Mouse (Mus musculus) neural tube, embryonic 14.5 days (tissue): Measurements from ENCODE around the gene Asic5. TPM values are rescaled to one million over a fixed set of nuclear protein-coding genes. Genes with fewer than 3 reads are reported as not detected.

Experiments used
- ATAC-seq: fragments of 200-750 bp; cut with Nextera tagmentation; 2 replicates; pipeline ENCODE4 v1.8.0; 2017; ENCODE audit warnings: low read depth, mild to moderate bottlenecking, moderate TSS enrichment, moderate library complexity
- H3K27ac ChIP-seq: fragments of 300-500 bp; sonication (generic); 2 replicates; pipeline ENCODE4 v1.5.1; 2014; ENCODE audit warnings: low read depth, mild to moderate bottlenecking, control low read depth, low read length, moderate library complexity, mixed read lengths
- H3K27me3 ChIP-seq: fragments of 300-500 bp; sonication (generic); 2 replicates; pipeline ENCODE4 v1.6.1; 2014; ENCODE audit warnings: low read length; ENCODE audit not compliant: control insufficient read depth, insufficient read depth
- H3K36me3 ChIP-seq: fragments of 300-500 bp; sonication (generic); 2 replicates; pipeline ENCODE4 v1.6.1; 2014; ENCODE audit warnings: low read length, mixed read lengths; ENCODE audit not compliant: control insufficient read depth, insufficient read depth
- H3K4me1 ChIP-seq: fragments of 300-500 bp; sonication (generic); 2 replicates; pipeline ENCODE4 v1.6.1; 2014; ENCODE audit warnings: low read length; ENCODE audit not compliant: control insufficient read depth, insufficient read depth
- H3K4me2 ChIP-seq: fragments of 300-500 bp; sonication (generic); 2 replicates; pipeline ENCODE4 v1.6.1; 2014; ENCODE audit warnings: mild to moderate bottlenecking, low read depth, low read length, control low read depth
- H3K4me3 ChIP-seq: fragments of 300-500 bp; sonication (generic); 2 replicates; pipeline ENCODE4 v1.5.1; 2014; ENCODE audit warnings: low read depth, low read length, control low read depth, mixed read lengths
- H3K9ac ChIP-seq: fragments of 300-500 bp; sonication (generic); replicated peaks from 2 replicates; pipeline ENCODE4 v1.6.1; 2014; ENCODE audit warnings: low read depth, mild to moderate bottlenecking, control low read depth, low read length, mixed read lengths
- H3K9me3 ChIP-seq: fragments of 300-500 bp; sonication (generic); 2 replicates; pipeline ENCODE4 v1.6.1; 2016; ENCODE audit warnings: low read length; ENCODE audit not compliant: control insufficient read depth
- WGBS: fragments of 180-500 bp; shearing (Covaris S2); extraction: QIAGEN DNeasy Blood & Tissue Kit; methylation state at CpG from one replicate; pipeline ENCODE4 v1.1.7; 2014; 5-methylcytosine and 5-hydroxymethylcytosine counted together
- polyA plus RNA-seq: library from polyadenylated mRNA; unstranded; fragments of >200 nt; fragmentation: Nextera tagmentation; extraction: Ambion mirVana; gene quantifications from 2 replicates; pipeline ENCODE4 v1.2.1, GENCODE M21; 2014

Gene Asic5
- polyA plus RNA-seq, 1 experiment from 2014 or later: not detected

- no peak for ATAC-seq
- 92% methylated on average over 5 of the region's 5 CpGs for WGBS
- Histone ChIP-seq H3K4me2 (no peak overlapping the region), H3K36me3 (no peaks in the 10 kb centered on the region), H3K4me1 (no peaks in the 10 kb centered on the region), H3K27ac (no peak overlapping the region), H3K27me3 (no peaks in the 10 kb centered on the region), H3K4me3 (no peak overlapping the region), H3K9me3 (no peaks in the 10 kb centered on the region), H3K9ac (no peak overlapping the region)
Observed at GRCm38 (mm10) chr3:81961336-81961735, 20.8 kb upstream of the Asic5 start.

GRCm38 (mm10) chr3:81963768-81964167 is 18.3 kb upstream of the Asic5 start:
- 78% methylated on average over 5 of the region's 5 CpGs for WGBS
- Histone ChIP-seq H3K36me3 (no peaks in the 10 kb centered on the region), H3K4me3 (no peak overlapping the region)

GRCm38 (mm10) chr3:81964596-81964995 is 17.5 kb upstream of the Asic5 start:
- Histone ChIP-seq H3K27ac (no peak overlapping the region), H3K4me2 (no peak overlapping the region), H3K27me3 (no peaks in the 10 kb centered on the region), H3K4me1 (no peaks in the 10 kb centered on the region), H3K9ac (no peak overlapping the region), H3K9me3 (no peaks in the 10 kb centered on the region), H3K4me3 (no peak overlapping the region), H3K36me3 (no peaks in the 10 kb centered on the region)
- 71% methylated on average over 3 of the region's 3 CpGs for WGBS
- ATAC-seq: no peak

More at GRCm38 (mm10) chr3:81963768-81964167, 18.3 kb upstream of the Asic5 start:
- H3K9ac ChIP-seq: no peak overlapping the region
- no peak overlapping the region for H3K4me2 ChIP-seq
- no peaks in the 10 kb centered on the region for H3K27me3 ChIP-seq
- H3K27ac ChIP-seq: no peak overlapping the region
- H3K9me3 ChIP-seq: no peaks in the 10 kb centered on the region
- ATAC-seq: no peak
- no peaks in the 10 kb centered on the region for H3K4me1 ChIP-seq

- Histone ChIP-seq H3K4me3 (no peak overlapping the region), H3K27ac (no peak overlapping the region), H3K9me3 (no peaks in the 10 kb centered on the region), H3K27me3 (no peaks in the 10 kb centered on the region), H3K4me2 (no peak overlapping the region), H3K9ac (no peak overlapping the region), H3K4me1 (no peaks in the 10 kb centered on the region), H3K36me3 (no peaks in the 10 kb centered on the region)
- 81% methylated on average over 4 of the region's 4 CpGs for WGBS
- ATAC-seq: no peak
Observed at GRCm38 (mm10) chr3:81975607-81976006, 6.5 kb upstream of the Asic5 start.

GRCm38 (mm10) chr3:81976102-81976501 is 6.0 kb upstream of the Asic5 start, which contains the start of gene Tdo2:
Tdo2 (minus strand) TSS chr3:81976202.
- Histone ChIP-seq H3K4me1 (no peaks in the 10 kb centered on the region), H3K4me2 (no peak within 1 kb of the TSS), H3K27me3 (no peaks in the 10 kb centered on the region), H3K27ac (no peak within 1 kb of the TSS), H3K36me3 (no peaks in the 10 kb centered on the region), H3K4me3 (no peak within 1 kb of the TSS), H3K9me3 (no peaks in the 10 kb centered on the region), H3K9ac (no peak within 1 kb of the TSS)
- ATAC-seq: no peak

GRCm38 (mm10) chr3:81981576-81981975 is 514 bp upstream of the Asic5 start:
- WGBS: 95% methylated on average over 5 of the region's 5 CpGs
- Histone ChIP-seq H3K4me1 (no peaks in the 10 kb centered on the region), H3K36me3 (no peaks in the 10 kb centered on the region), H3K9ac (no peak overlapping the region), H3K4me2 (no peak overlapping the region), H3K9me3 (no peaks in the 10 kb centered on the region), H3K4me3 (no peak overlapping the region), H3K27ac (no peak overlapping the region), H3K27me3 (no peaks in the 10 kb centered on the region)
- ATAC-seq: no peak

GRCm38 (mm10) chr3:81983120-81983895 is 1.2 kb downstream of the Asic5 start:
- no peaks in the 10 kb centered on the region for H3K27me3 ChIP-seq
- no peak overlapping the region for H3K4me2 ChIP-seq
- WGBS: 87% methylated on average over 8 of the region's 8 CpGs
- H3K4me1 ChIP-seq: no peaks in the 10 kb centered on the region
- H3K9ac ChIP-seq: no peak overlapping the region
- no peak overlapping the region for H3K4me3 ChIP-seq
- no peak for ATAC-seq
- H3K9me3 ChIP-seq: no peaks in the 10 kb centered on the region
- no peaks in the 10 kb centered on the region for H3K36me3 ChIP-seq
- H3K27ac ChIP-seq: no peak overlapping the region

GRCm38 (mm10) chr3:81985100-81985499 is 3.0 kb downstream of the Asic5 start:
- Histone ChIP-seq H3K36me3 (no peaks in the 10 kb centered on the region), H3K4me3 (no peak overlapping the region), H3K4me1 (no peaks in the 10 kb centered on the region), H3K9ac (no peak overlapping the region), H3K27me3 (no peaks in the 10 kb centered on the region), H3K9me3 (no peaks in the 10 kb centered on the region), H3K27ac (no peak overlapping the region), H3K4me2 (no peak overlapping the region)
- WGBS: 58% methylated on average over 1 of the region's 1 CpGs
- no peak for ATAC-seq

- Histone ChIP-seq H3K4me1 (no peaks in the 10 kb centered on the region), H3K9ac (no peak overlapping the region), H3K27me3 (no peaks in the 10 kb centered on the region), H3K4me3 (no peak overlapping the region), H3K4me2 (no peak overlapping the region), H3K36me3 (no peaks in the 10 kb centered on the region), H3K27ac (no peak overlapping the region), H3K9me3 (no peaks in the 10 kb centered on the region)
- WGBS: 96% methylated on average over 2 of the region's 2 CpGs
- no peak for ATAC-seq
Observed at GRCm38 (mm10) chr3:81986103-81986502, 4.0 kb downstream of the Asic5 start.
